Mouse (Mus musculus) C2C12 (cell line): ENCODE results near the gene Vwce.

Source experiments
- CTCF ChIP-seq: IDR thresholded peaks from one replicate; pipeline ENCODE4 v1.5.1; 2011; ENCODE audit not compliant: control insufficient read depth, insufficient read depth, insufficient read length
- MYOG ChIP-seq: IDR thresholded peaks from one replicate; pipeline ENCODE4 v1.6.1; 2011; ENCODE audit not compliant: control insufficient read depth, insufficient read length; ENCODE audit errors: extremely low read depth

DNA sequence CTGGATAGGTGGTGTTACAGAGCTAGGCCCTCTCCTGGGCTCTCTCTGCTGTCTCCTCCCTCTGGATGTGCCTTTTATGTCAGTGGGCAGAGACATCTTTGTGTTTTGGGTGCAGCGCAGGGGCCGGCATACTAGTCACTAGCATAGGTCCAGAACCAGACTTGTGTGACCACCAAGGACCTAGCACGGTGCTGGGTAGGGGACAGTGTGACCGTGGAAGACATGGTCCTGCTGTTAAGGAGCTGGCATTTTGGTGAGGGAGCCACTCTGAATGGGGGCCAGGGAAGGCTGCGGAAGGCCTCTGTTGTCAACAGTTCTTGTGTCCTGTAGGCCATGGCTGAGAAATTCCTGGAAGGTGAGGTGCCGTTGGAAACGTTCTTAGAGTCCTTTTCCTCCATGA, 78.2 kb downstream of the Vwce start:
- TF ChIP-seq CTCF (no peak), MYOG (no peak)
